Mouse (Mus musculus) bone marrow macrophage, adult 2 months (primary cell): ENCODE measurements at regions not wholly inside any gene's neighbourhood (a gene's known extent, or its start where the extent isn't known, plus 50 kb on each side); places are given as distances from the start of the nearest gene placed in this dataset.

Experiments
- H3K27ac ChIP-seq: 2 replicates; pipeline ENCODE4 v1.5.1; 2012; ENCODE audit warnings: low read depth, low read length; ENCODE audit not compliant: insufficient read depth
- H3K4me1 ChIP-seq: 2 replicates; pipeline ENCODE4 v1.6.1; 2012; ENCODE audit warnings: low read length; ENCODE audit not compliant: control insufficient read depth, insufficient read depth
- H3K4me3 ChIP-seq: 2 replicates; pipeline ENCODE4 v1.5.1; 2012; ENCODE audit warnings: mild to moderate bottlenecking, low read length, moderate library complexity; ENCODE audit not compliant: insufficient read depth
- CTCF ChIP-seq: IDR thresholded peaks from 2 replicates; pipeline ENCODE4 v1.5.1; 2012; ENCODE audit warnings: low read depth, mild to moderate bottlenecking, low read length, moderate library complexity
- POLR2A ChIP-seq: IDR thresholded peaks from 2 replicates; pipeline ENCODE4 v1.6.1; 2012; ENCODE audit warnings: mild to moderate bottlenecking, low read depth, low read length, borderline replicate concordance

GRCm38 (mm10) chr13:107365241-107365640 is 343.3 kb upstream of the Kif2a start:
- Histone ChIP-seq H3K4me1 (no peaks in the 10 kb centered on the region), H3K27ac (no peak overlapping the region), H3K4me3 (no peak overlapping the region)
- TF ChIP-seq POLR2A (no peak), CTCF (no peak)

DNA sequence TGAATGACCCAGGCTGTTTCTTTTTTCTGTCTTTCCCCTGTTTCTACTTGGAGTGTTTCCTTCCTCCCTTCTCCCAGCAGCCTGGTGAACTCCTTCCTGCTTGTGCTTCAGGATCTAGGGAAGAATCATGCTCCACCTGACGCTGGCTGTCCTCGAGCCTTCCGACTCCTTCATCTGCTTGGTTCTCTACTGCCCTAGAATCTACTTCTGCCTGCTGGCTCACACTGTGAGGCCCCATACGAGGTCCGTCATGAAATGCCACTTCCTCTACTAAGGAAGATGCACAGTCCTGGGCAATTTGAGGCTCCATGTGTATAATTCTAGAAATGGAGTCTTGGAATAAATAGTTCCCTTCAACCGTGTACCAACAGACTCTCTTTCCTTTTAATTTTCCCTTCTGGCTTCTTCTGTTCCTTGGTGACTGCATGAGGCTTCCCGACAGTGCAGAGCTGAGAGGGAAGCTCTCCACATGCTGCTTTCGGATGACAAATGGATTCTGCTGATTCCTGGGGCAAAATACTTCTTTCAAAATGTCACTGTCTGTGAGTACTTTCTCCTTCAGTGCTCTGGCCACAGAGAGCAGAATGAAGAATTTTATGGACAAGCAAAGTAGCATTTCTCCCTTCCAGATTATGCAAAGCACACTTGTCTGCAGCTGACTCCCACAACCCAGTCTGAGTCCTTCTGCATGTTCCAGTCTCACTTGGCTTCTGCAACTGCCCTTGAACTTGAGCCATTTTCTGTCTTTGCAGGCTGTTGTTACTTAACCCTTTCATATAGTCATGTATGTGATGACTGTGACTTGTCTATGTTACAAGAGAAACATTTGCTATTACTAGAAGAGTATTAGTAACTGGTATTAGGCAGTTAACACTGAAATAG is 341.1 kb upstream of the Kif2a start:
- no peak overlapping the region for H3K4me3 ChIP-seq
- no peak overlapping the region for H3K27ac ChIP-seq
- H3K4me1 ChIP-seq: no peaks in the 10 kb centered on the region
- TF ChIP-seq POLR2A (no peak), CTCF (no peak)

DNA sequence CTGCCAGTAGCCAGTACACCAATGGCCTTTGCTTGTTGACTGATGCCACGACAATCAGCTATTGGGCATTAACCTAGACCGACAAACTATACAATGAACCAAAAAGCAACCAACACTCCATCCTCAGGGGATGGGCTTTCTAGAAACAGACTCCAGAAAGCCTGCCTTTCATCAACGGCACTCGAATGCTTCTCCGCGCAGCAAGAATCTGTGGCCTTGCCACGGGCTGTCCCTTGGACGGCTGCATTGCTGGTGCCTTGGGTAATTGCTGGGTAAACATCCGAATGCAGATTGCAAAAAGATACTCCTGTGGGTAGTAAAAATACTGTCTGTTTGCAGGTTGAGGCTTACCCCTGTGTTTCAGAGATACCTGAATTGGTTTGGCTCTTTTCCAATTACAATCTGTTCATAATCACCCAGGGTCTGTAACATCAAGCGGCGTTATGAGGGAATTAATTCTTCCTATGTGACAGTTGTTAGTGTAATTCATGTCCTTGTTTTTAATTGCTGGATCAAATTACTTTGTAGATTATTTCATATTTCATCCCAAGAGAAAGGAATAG is 319.0 kb upstream of the Kif2a start:
- Histone ChIP-seq H3K27ac (no peak overlapping the region), H3K4me3 (no peak overlapping the region), H3K4me1 (no peaks in the 10 kb centered on the region)
- TF ChIP-seq CTCF (no peak), POLR2A (no peak)

- Histone ChIP-seq H3K4me3 (no peak overlapping the region), H3K27ac (no peak overlapping the region), H3K4me1 (no peaks in the 10 kb centered on the region)
- TF ChIP-seq CTCF (no peak), POLR2A (no peak)
Observed at GRCm38 (mm10) chr13:107338111-107338510, 316.2 kb upstream of the Kif2a start.

DNA sequence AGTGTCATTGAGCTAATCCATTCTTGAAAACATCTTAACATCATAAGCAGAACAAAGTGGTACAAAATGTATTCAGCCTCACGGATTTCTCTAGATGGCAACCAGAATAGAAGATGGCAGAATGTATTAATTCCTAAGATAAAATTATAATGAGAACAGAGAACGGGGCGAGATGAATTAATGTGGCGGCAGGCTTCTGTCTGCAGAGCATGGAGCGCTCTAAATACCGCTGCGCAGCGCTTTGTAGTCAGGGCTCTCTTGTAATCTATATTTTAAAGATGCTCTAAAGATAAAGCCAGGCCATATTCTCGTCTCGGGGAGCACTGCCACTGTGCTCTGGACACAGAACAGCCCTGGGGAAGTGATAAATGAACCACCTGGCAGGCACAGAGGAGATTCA is 315.2 kb upstream of the Kif2a start:
- no peak overlapping the region for H3K4me3 ChIP-seq
- TF ChIP-seq CTCF (no peak), POLR2A (no peak)
- H3K4me1 ChIP-seq: no peaks in the 10 kb centered on the region
- no peak overlapping the region for H3K27ac ChIP-seq

- TF ChIP-seq CTCF (no peak), POLR2A (no peak)
- peaks cover 2% of the 10 kb centered on the region; the same call in 1 of the 2 replicates for H3K4me1 ChIP-seq
- no peak overlapping the region for H3K4me3 ChIP-seq
- no peak overlapping the region for H3K27ac ChIP-seq
Observed at GRCm38 (mm10) chr13:107329348-107329747, 307.4 kb upstream of the Kif2a start.

GRCm38 (mm10) chr13:107325707-107326495 is 304.0 kb upstream of the Kif2a start:
- Histone ChIP-seq H3K4me3 (no peak overlapping the region), H3K27ac (no peak overlapping the region), H3K4me1 (peaks cover 2% of the 10 kb centered on the region; the same call in 1 of the 2 replicates)
- TF ChIP-seq CTCF (no peak), POLR2A (no peak)

DNA sequence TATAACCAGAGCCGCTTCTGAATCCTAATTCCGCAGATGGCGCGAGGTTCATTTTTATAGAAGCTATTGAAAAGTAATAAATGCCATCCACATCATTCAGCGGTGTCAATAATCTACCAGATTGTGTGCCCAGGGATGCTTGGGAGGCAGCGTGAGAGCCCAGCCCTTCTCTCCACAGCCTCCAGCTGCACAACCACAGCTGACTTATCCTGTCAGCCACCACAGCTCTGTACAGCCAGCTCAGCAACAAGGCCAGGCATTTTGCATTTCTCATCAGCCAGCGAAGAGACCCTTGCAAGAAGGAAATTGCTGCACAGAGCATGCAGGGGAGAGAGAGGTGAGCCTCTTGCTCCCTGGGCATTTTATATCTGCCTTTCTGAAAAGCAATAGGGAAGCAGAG is 292.8 kb upstream of the Kif2a start:
- Histone ChIP-seq H3K4me3 (no peak overlapping the region), H3K27ac (no peak overlapping the region), H3K4me1 (no peaks in the 10 kb centered on the region)
- no peak for TF ChIP-seq CTCF
- no peak for TF ChIP-seq POLR2A

DNA sequence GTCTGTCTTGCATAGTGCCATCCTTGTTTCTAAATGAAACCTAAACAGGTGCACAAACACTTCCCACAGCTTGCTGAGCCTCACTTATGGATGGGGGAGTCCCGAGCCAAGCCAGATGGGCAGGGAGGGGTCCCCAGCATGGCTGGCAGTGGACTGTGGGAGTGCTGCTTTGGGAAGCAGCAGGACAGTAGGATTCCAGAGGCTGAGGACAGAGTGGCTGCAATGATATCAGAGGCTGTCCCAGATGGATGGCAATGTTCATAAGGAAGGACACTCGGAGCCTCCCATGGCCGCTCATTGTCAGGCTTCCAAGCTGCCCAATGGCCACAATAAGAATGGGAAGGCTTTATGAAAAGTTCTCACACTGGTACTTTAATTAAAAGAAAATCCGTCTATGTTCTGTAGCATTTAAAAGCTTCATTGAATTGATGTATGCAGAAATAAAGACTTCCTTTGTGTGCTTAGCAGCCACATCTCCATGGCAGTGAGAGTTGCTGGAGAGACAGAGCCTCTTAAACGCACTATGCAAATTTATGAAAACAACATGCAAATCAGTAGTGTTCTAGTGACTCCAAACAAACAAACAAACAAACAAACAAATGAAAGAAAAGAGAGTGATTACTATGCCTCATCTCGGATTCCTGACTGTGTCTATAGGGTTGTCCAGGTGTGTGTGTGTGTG is 287.2 kb upstream of the Kif2a start:
- TF ChIP-seq POLR2A: no peak
- no peak for TF ChIP-seq CTCF
- Histone ChIP-seq H3K4me1 (no peaks in the 10 kb centered on the region), H3K4me3 (no peak overlapping the region), H3K27ac (no peak overlapping the region)
